Mouse (Mus musculus): Measurements from ENCODE around the gene Tas1r1. TPM values are rescaled to one million over a fixed set of nuclear protein-coding genes. Genes with fewer than 3 reads are reported as not detected.

Gene Tas1r1
- polyA plus RNA-seq, 1 experiment from 2014 or later: 0.30 TPM

- ATAC-seq (ENCODE audit: insufficient read depth): no peak; the same call in none of the 2 replicates
- Histone ChIP-seq H3K4me2 (peak overlapping the region; percentile 85), H3K27me3 (ENCODE audit: insufficient read depth, low read length) (no peaks in the 10 kb centered on the region), H3K36me3 (ENCODE audit: insufficient read depth) (peaks cover 58% of the 10 kb centered on the region), H3K9me3 (ENCODE audit: low read depth, low read length) (no peaks in the 10 kb centered on the region), H3K9ac (peak overlapping the region; percentile 84), H3K4me1 (ENCODE audit: insufficient read depth) (peaks cover 7% of the 10 kb centered on the region), H3K27ac (ENCODE audit: low read depth) (peak overlapping the region; percentile 77), H3K4me3 (ENCODE audit: low read depth, low read length) (peak overlapping the region; percentile 88)
- peak; percentile 20 for DNase-seq
- no peak for TF ChIP-seq CTCF (IDR thresholded peaks at IDR 0.05; ENCODE audit: low read depth)
- WGBS: 22% methylated on average over 10 of the region's 10 CpGs
Observed at GRCm38 (mm10) chr4:151988014-151988341, 50.4 kb downstream of the Tas1r1 start.

- no peak overlapping the region for H3K4me2 ChIP-seq
- no peak for TF ChIP-seq CTCF (IDR thresholded peaks at IDR 0.05; ENCODE audit: low read depth)
- H3K4me1 ChIP-seq (ENCODE audit: insufficient read depth): peaks cover 7% of the 10 kb centered on the region
- 56% methylated on average over 8 of the region's 8 CpGs for WGBS
- no peak overlapping the region for H3K4me3 ChIP-seq (ENCODE audit: low read depth, low read length)
- peak overlapping the region; percentile 16 for H3K9ac ChIP-seq
- H3K9me3 ChIP-seq (ENCODE audit: low read depth, low read length): no peaks in the 10 kb centered on the region
- H3K36me3 ChIP-seq (ENCODE audit: insufficient read depth): peaks cover 52% of the 10 kb centered on the region
- no peak for ATAC-seq (ENCODE audit: insufficient read depth)
- H3K27me3 ChIP-seq (ENCODE audit: insufficient read depth, low read length): no peaks in the 10 kb centered on the region
- H3K27ac ChIP-seq (ENCODE audit: low read depth): no peak overlapping the region
- DNase-seq: no peak
Observed at GRCm38 (mm10) chr4:151986650-151987049, 51.7 kb downstream of the Tas1r1 start.

GRCm38 (mm10) chr4:151985886-151986285 lies 52.5 kb downstream of the Tas1r1 start:
- Histone ChIP-seq H3K36me3 (ENCODE audit: insufficient read depth) (peaks cover 49% of the 10 kb centered on the region), H3K9ac (no peak overlapping the region; the same call in 1 of the 2 replicates), H3K4me2 (no peak overlapping the region), H3K27me3 (ENCODE audit: insufficient read depth, low read length) (no peaks in the 10 kb centered on the region), H3K4me3 (ENCODE audit: low read depth, low read length) (no peak overlapping the region), H3K9me3 (ENCODE audit: low read depth, low read length) (no peaks in the 10 kb centered on the region), H3K27ac (ENCODE audit: low read depth) (no peak overlapping the region; the same call in 1 of the 2 replicates), H3K4me1 (ENCODE audit: insufficient read depth) (peaks cover 7% of the 10 kb centered on the region)
- 27% methylated on average over 10 of the region's 10 CpGs for WGBS
- peak; percentile 9; the same call in 1 of the 2 replicates for TF ChIP-seq CTCF (IDR thresholded peaks at IDR 0.05; ENCODE audit: low read depth)
- DNase-seq: no peak
- no peak for ATAC-seq (ENCODE audit: insufficient read depth)

- 28% methylated on average over 8 of the region's 9 CpGs for WGBS
- H3K4me2 ChIP-seq: no peak overlapping the region
- no peaks in the 10 kb centered on the region for H3K27me3 ChIP-seq (ENCODE audit: insufficient read depth, low read length)
- peaks cover 7% of the 10 kb centered on the region for H3K4me1 ChIP-seq (ENCODE audit: insufficient read depth)
- ATAC-seq (ENCODE audit: insufficient read depth) (no peak), DNase-seq (no peak)
- no peaks in the 10 kb centered on the region for H3K9me3 ChIP-seq (ENCODE audit: low read depth, low read length)
- TF ChIP-seq CTCF (IDR thresholded peaks at IDR 0.05; ENCODE audit: low read depth): no peak
- peaks cover 56% of the 10 kb centered on the region for H3K36me3 ChIP-seq (ENCODE audit: insufficient read depth)
- no peak overlapping the region for H3K4me3 ChIP-seq (ENCODE audit: low read depth, low read length)
- H3K9ac ChIP-seq: no peak overlapping the region
- H3K27ac ChIP-seq (ENCODE audit: low read depth): no peak overlapping the region
Observed at GRCm38 (mm10) chr4:151983560-151983959, 54.8 kb downstream of the Tas1r1 start.

- no peak for TF ChIP-seq CTCF (IDR thresholded peaks at IDR 0.05; ENCODE audit: low read depth)
- no peak for ATAC-seq (ENCODE audit: insufficient read depth)
- peaks cover 6% of the 10 kb centered on the region for H3K4me1 ChIP-seq (ENCODE audit: insufficient read depth)
- H3K4me3 ChIP-seq (ENCODE audit: low read depth, low read length): no peak overlapping the region
- peaks cover 60% of the 10 kb centered on the region for H3K36me3 ChIP-seq (ENCODE audit: insufficient read depth)
- H3K27me3 ChIP-seq (ENCODE audit: insufficient read depth, low read length): no peaks in the 10 kb centered on the region
- no peak overlapping the region for H3K27ac ChIP-seq (ENCODE audit: low read depth)
- no peaks in the 10 kb centered on the region for H3K9me3 ChIP-seq (ENCODE audit: low read depth, low read length)
- no peak for DNase-seq
- H3K4me2 ChIP-seq: no peak overlapping the region
- H3K9ac ChIP-seq: no peak overlapping the region
- WGBS: 53% methylated on average over 17 of the region's 17 CpGs
Observed at GRCm38 (mm10) chr4:151983043-151983442, 55.3 kb downstream of the Tas1r1 start.

GRCm38 (mm10) chr4:151981363-151981762 lies 57.0 kb downstream of the Tas1r1 start:
- H3K27ac ChIP-seq (ENCODE audit: low read depth): no peak overlapping the region
- H3K36me3 ChIP-seq (ENCODE audit: insufficient read depth): peaks cover 70% of the 10 kb centered on the region
- no peaks in the 10 kb centered on the region for H3K27me3 ChIP-seq (ENCODE audit: insufficient read depth, low read length)
- no peak overlapping the region for H3K4me3 ChIP-seq (ENCODE audit: low read depth, low read length)
- H3K4me2 ChIP-seq: no peak overlapping the region
- H3K4me1 ChIP-seq (ENCODE audit: insufficient read depth): no peaks in the 10 kb centered on the region
- H3K9ac ChIP-seq: no peak overlapping the region
- TF ChIP-seq CTCF (IDR thresholded peaks at IDR 0.05; ENCODE audit: low read depth): peak; percentile 99
- WGBS: 8% methylated on average over 5 of the region's 5 CpGs
- DNase-seq (peak; percentile 89), ATAC-seq (ENCODE audit: insufficient read depth) (peak; percentile 59)
- no peaks in the 10 kb centered on the region for H3K9me3 ChIP-seq (ENCODE audit: low read depth, low read length)

GRCm38 (mm10) chr4:151980699-151981098 lies 57.7 kb downstream of the Tas1r1 start:
- peak; percentile 28; the same call in 1 of the 2 replicates for TF ChIP-seq CTCF (IDR thresholded peaks at IDR 0.05; ENCODE audit: low read depth)
- H3K9ac ChIP-seq: no peak overlapping the region
- peaks cover 69% of the 10 kb centered on the region for H3K36me3 ChIP-seq (ENCODE audit: insufficient read depth)

More at GRCm38 (mm10) chr4:151980699-151981098, 57.7 kb downstream of the Tas1r1 start:
- 74% methylated on average over 8 of the region's 8 CpGs for WGBS
- DNase-seq: peak; percentile 53
- H3K4me3 ChIP-seq (ENCODE audit: low read depth, low read length): no peak overlapping the region
- H3K4me1 ChIP-seq (ENCODE audit: insufficient read depth): no peaks in the 10 kb centered on the region
- no peaks in the 10 kb centered on the region for H3K9me3 ChIP-seq (ENCODE audit: low read depth, low read length)
- H3K27me3 ChIP-seq (ENCODE audit: insufficient read depth, low read length): no peaks in the 10 kb centered on the region
- ATAC-seq (ENCODE audit: insufficient read depth): no peak
- H3K27ac ChIP-seq (ENCODE audit: low read depth): no peak overlapping the region
- no peak overlapping the region for H3K4me2 ChIP-seq

Other genes starting within 250 kb of the Tas1r1 start
- gene Camta1, start 176.7 kb downstream of the Tas1r1 start, polyA plus RNA-seq (2014; fragmentation: Nextera tagmentation; extraction: Ambion mirVana): 87.5 and 96.8 TPM in 2 replicates
- 65.9 and 66.6 TPM in 2 replicates for gene Dnajc11, start 104.9 kb downstream of the Tas1r1 start, polyA plus RNA-seq (2014; fragmentation: Nextera tagmentation; extraction: Ambion mirVana)
- gene Thap3, start 49.6 kb downstream of the Tas1r1 start, polyA plus RNA-seq (2014; fragmentation: Nextera tagmentation; extraction: Ambion mirVana): 27.2 and 31.2 TPM in 2 replicates
- 28.4 and 32.3 TPM in 2 replicates for gene Phf13, start 42.3 kb downstream of the Tas1r1 start, polyA plus RNA-seq (2014; fragmentation: Nextera tagmentation; extraction: Ambion mirVana)
- 10.3 and 10.6 TPM in 2 replicates for gene Klhl21, start 29.8 kb downstream of the Tas1r1 start, polyA plus RNA-seq (2014; fragmentation: Nextera tagmentation; extraction: Ambion mirVana)
- 22.7 and 26.8 TPM in 2 replicates for gene Zbtb48, start 10.9 kb downstream of the Tas1r1 start, polyA plus RNA-seq (2014; fragmentation: Nextera tagmentation; extraction: Ambion mirVana)
- gene Nol9, start 753 bp upstream of the Tas1r1 start, polyA plus RNA-seq (2014; fragmentation: Nextera tagmentation; extraction: Ambion mirVana): 38.9 and 42.9 TPM in 2 replicates
- gene Plekhg5, start 33.9 kb upstream of the Tas1r1 start, polyA plus RNA-seq (2014; fragmentation: Nextera tagmentation; extraction: Ambion mirVana): 13.5 and 18.5 TPM in 2 replicates
- 0.75 and 0.77 TPM in 2 replicates for gene Tnfrsf25, start 77.4 kb upstream of the Tas1r1 start, polyA plus RNA-seq (2014; fragmentation: Nextera tagmentation; extraction: Ambion mirVana)
- gene Espn, start 113.8 kb upstream of the Tas1r1 start, polyA plus RNA-seq (2014; fragmentation: Nextera tagmentation; extraction: Ambion mirVana): 11.5 and 11.6 TPM in 2 replicates
- 0.18 TPM in 1 of 2 replicates, not detected in the other for gene Hes2, start 120.3 kb upstream of the Tas1r1 start, polyA plus RNA-seq (2014; fragmentation: Nextera tagmentation; extraction: Ambion mirVana)
- 50.3 and 55.8 TPM in 2 replicates for gene Acot7, start 139.6 kb upstream of the Tas1r1 start, polyA plus RNA-seq (2014; fragmentation: Nextera tagmentation; extraction: Ambion mirVana)
- 19.5 and 20.0 TPM in 2 replicates for gene Gpr153, start 235.7 kb upstream of the Tas1r1 start, polyA plus RNA-seq (2014; fragmentation: Nextera tagmentation; extraction: Ambion mirVana)